Mouse (Mus musculus) lung, postnatal 0 days (tissue): ENCODE data around the gene Fmo2. TPM values are rescaled to one million over a fixed set of nuclear protein-coding genes. Genes with fewer than 3 reads are reported as not detected.

Source experiments
- ATAC-seq: fragments of 200-750 bp; cut with Nextera tagmentation; 2 replicates; pipeline ENCODE4 v1.8.0; 2017; ENCODE audit warnings: moderate library complexity
- DNase-seq: peaks from one replicate; pipeline ENCODE4 v3.0.0-alpha.2; 2016; ENCODE audit warnings: low spot score
- H3K27ac ChIP-seq: fragments of 300-500 bp; sonication (generic); 2 replicates; pipeline ENCODE4 v1.5.1; 2014; ENCODE audit warnings: antibody characterized with exemption, mild to moderate bottlenecking, low read length, mixed read lengths
- H3K27me3 ChIP-seq: fragments of 300-500 bp; sonication (generic); replicated peaks from 2 replicates; pipeline ENCODE4 v1.6.1; 2014; ENCODE audit warnings: low read length, mixed read lengths; ENCODE audit not compliant: insufficient read depth
- H3K36me3 ChIP-seq: fragments of 300-500 bp; sonication (generic); 2 replicates; pipeline ENCODE4 v1.6.1; 2014; ENCODE audit warnings: low read length, mixed read lengths; ENCODE audit not compliant: insufficient read depth
- H3K4me1 ChIP-seq: fragments of 300-500 bp; sonication (generic); 2 replicates; pipeline ENCODE4 v1.6.1; 2014; ENCODE audit warnings: antibody characterized with exemption, low read depth, low read length, mixed read lengths; ENCODE audit not compliant: insufficient read depth
- H3K4me2 ChIP-seq: fragments of 300-500 bp; sonication (generic); replicated peaks from 2 replicates; pipeline ENCODE4 v1.6.1; 2014; ENCODE audit warnings: low read depth, mild to moderate bottlenecking, low read length, moderate library complexity, mixed read lengths
- H3K4me3 ChIP-seq: fragments of 300-500 bp; sonication (generic); 2 replicates; pipeline ENCODE4 v1.5.1; 2014; ENCODE audit warnings: low read depth, low read length
- H3K9ac ChIP-seq: fragments of 300-500 bp; sonication (generic); replicated peaks from 2 replicates; pipeline ENCODE4 v1.6.1; 2014; ENCODE audit warnings: low read depth, mild to moderate bottlenecking
- H3K9me3 ChIP-seq: fragments of 300-500 bp; sonication (generic); 2 replicates; pipeline ENCODE4 v1.6.1; 2016; ENCODE audit warnings: low read length, mixed read lengths
- CTCF ChIP-seq: IDR thresholded peaks from 2 replicates; pipeline ENCODE4 v1.5.1; 2016; ENCODE audit warnings: antibody characterized with exemption, mild to moderate bottlenecking
- EP300 ChIP-seq: IDR thresholded peaks from 2 replicates; pipeline ENCODE4 v1.6.1; 2016; ENCODE audit warnings: antibody characterized with exemption, mild to moderate bottlenecking, control low read depth
- WGBS: fragments of 180-500 bp; shearing (Covaris S2); extraction: QIAGEN DNeasy Blood & Tissue Kit; methylation state at CpG from one replicate; pipeline ENCODE4 v1.1.7; 2014; 5-methylcytosine and 5-hydroxymethylcytosine counted together
- polyA plus RNA-seq: library from polyadenylated mRNA; unstranded; fragments of >200 nt; fragmentation: Nextera tagmentation; extraction: Ambion mirVana; gene quantifications from 2 replicates; pipeline ENCODE4 v1.2.1, GENCODE M21; 2015

Fmo2 gene
- polyA plus RNA-seq, 1 experiment from 2014 or later = 286 TPM

DNA sequence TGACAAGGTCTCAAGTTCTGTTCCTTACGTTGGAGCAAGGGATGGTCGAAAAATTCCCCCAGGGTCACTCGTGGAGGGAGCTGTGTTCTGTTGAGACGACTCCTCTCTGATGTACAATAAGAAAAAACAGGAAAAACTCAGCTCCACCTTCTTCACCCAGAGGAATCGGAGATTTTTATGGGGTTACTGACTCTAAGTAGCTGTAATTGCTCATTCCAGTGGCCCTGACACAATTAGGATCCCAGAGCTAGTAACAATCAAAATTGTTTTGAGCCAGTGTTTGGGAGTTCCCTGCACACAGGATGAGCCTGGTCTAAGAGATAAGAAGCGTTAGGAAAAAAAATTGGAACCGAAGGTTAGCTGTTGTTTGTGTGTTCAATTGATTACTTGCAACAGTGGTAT lies 32.2 kb downstream of the Fmo2 start, which contains the start of gene Fmo1:
Gene Fmo1 (minus strand): TSS at position 331 of the 402 bp plus-strand sequence.
- 32% methylated on average over 7 of the region's 7 CpGs for WGBS
- no peaks in the 10 kb centered on the region for H3K9me3 ChIP-seq
- no peaks in the 10 kb centered on the region for H3K36me3 ChIP-seq
- DNase-seq = peak; percentile 60
- H3K27me3 ChIP-seq = no peaks in the 10 kb centered on the region
- H3K4me2 ChIP-seq = peak within 1 kb of the TSS; percentile 35
- peak within 1 kb of the TSS; percentile 6 for H3K4me3 ChIP-seq
- no peak within 1 kb of the TSS for H3K9ac ChIP-seq
- TF ChIP-seq EP300 = peak; percentile 98
- TF ChIP-seq CTCF = no peak
- peak; percentile 66 for ATAC-seq
- peak within 1 kb of the TSS; percentile 29 for H3K27ac ChIP-seq
- peaks cover 6% of the 10 kb centered on the region; the same call in 1 of the 2 replicates for H3K4me1 ChIP-seq

DNA sequence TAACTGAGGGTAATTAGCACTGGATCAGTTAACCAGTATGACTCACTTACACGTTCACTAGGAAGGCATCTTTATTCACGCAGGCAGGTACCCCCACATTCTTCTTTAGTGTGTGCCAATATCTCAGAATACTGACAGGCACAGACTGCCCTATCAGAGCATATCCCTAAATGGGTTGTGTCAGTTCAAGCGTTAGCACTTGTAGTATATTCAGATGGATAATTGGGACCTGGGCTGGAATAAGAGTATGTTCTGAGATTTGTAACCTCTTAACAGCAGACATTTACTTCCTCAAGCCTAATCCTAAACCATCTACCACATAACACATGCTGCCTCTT lies 33.1 kb downstream of the Fmo2 start:
- H3K36me3 ChIP-seq = no peaks in the 10 kb centered on the region
- WGBS = 57% methylated on average over 3 of the region's 3 CpGs
- H3K9me3 ChIP-seq = no peaks in the 10 kb centered on the region
- H3K9ac ChIP-seq = no peak overlapping the region
- no peaks in the 10 kb centered on the region for H3K27me3 ChIP-seq
- 0 out of 2 replicates have a peak, but pooled peaks cover 5% of the 10 kb centered on the region for H3K4me1 ChIP-seq
- H3K27ac ChIP-seq = peak overlapping the region; percentile 29
- DNase-seq (no peak), ATAC-seq (no peak)
- no peak for TF ChIP-seq EP300
- no peak for TF ChIP-seq CTCF
- H3K4me2 ChIP-seq = peak overlapping the region; percentile 35
- peak overlapping the region; percentile 6 for H3K4me3 ChIP-seq

DNA sequence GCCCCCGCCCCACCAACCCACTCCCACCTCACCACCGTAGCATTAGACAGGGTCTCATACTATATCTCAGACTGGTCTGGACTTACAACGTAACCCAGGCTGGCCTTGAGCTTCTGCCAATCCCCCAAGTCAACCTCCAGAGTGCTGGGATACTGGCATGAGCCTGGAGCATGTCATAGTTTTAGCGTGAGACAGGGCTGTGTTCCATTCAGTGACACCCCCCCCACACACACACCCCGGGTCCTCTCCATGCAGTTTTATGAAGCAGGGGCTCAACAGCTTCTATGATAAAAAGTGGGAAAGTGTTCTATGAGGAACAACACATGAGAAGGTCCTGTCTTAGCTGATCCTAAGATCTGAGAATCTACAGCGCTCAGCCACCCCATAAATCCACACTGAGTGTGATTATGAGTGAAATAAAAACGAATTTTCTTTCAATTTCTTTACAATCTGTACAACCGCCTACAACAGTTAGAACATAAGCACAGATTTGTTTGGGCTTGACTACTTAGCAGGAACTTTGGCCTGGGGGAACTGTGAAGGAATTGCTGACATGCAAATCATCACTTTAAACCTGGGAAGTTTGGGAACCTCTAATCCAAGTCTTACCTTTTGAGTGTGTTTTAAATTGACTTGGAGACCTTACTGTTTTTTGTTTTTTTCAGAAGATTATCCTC lies 33.6 kb downstream of the Fmo2 start:
- 59% methylated on average over 8 of the region's 8 CpGs for WGBS
- Histone ChIP-seq H3K27me3 (no peaks in the 10 kb centered on the region), H3K4me1 (0 out of 2 replicates have a peak, but pooled peaks cover 5% of the 10 kb centered on the region), H3K9ac (no peak overlapping the region), H3K36me3 (no peaks in the 10 kb centered on the region), H3K27ac (peak overlapping the region; percentile 29), H3K4me3 (peak overlapping the region; percentile 6), H3K4me2 (peak overlapping the region; percentile 35), H3K9me3 (no peaks in the 10 kb centered on the region)
- ATAC-seq (peak; percentile 65), DNase-seq (no peak)
- TF ChIP-seq CTCF (no peak), EP300 (no peak)

DNA sequence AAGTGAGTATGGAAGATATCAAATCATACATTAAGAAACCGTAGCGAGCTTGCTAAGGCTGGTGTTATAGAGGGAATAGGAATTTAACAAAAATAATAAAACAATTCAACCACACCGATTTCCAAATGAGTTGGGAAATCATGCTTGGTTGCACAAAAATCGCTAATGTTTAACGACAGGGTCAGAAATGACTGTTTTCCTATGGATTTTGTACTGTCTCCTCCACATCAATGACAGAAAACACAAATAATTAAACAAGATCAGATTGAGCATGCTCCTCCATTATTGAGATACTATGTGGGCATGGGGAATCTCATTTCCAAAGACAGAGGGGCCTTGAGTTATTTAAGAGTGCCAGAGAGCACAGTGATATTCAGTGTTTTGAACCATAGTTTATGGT lies 34.2 kb downstream of the Fmo2 start:
- H3K4me1 ChIP-seq = 0 out of 2 replicates have a peak, but pooled peaks cover 6% of the 10 kb centered on the region
- no peaks in the 10 kb centered on the region for H3K36me3 ChIP-seq
- no peak for ATAC-seq
- no peak overlapping the region for H3K27ac ChIP-seq
- DNase-seq = no peak
- peak overlapping the region; percentile 35 for H3K4me2 ChIP-seq
- no peak overlapping the region for H3K4me3 ChIP-seq
- no peak for TF ChIP-seq EP300
- TF ChIP-seq CTCF = no peak
- no peaks in the 10 kb centered on the region for H3K27me3 ChIP-seq
- H3K9ac ChIP-seq = no peak overlapping the region
- H3K9me3 ChIP-seq = no peaks in the 10 kb centered on the region
- 83% methylated on average over 5 of the region's 5 CpGs for WGBS

DNA sequence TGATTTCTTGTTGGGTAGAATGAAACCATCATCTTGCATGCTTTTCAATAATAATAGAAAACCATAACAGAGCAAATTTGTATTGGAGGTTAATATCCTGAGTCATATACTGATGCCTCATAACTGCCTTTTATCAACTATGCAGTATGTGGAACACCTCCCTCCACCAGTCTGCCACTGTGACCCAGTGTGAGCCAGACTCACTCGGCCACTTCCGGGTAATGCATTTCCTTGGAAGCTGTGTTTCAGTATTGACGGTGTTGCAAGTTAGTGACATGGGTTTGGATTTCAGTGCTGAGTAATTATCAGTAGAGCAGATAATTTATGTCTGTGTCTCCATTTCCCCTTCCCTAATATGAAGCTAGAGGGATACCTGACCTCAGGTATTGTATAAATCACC lies 34.9 kb downstream of the Fmo2 start:
- no peak overlapping the region for H3K4me3 ChIP-seq
- no peaks in the 10 kb centered on the region for H3K36me3 ChIP-seq
- no peak overlapping the region for H3K27ac ChIP-seq
- no peaks in the 10 kb centered on the region for H3K27me3 ChIP-seq
- 0 out of 2 replicates have a peak, but pooled peaks cover 7% of the 10 kb centered on the region for H3K4me1 ChIP-seq
- no peak overlapping the region for H3K9ac ChIP-seq
- no peaks in the 10 kb centered on the region for H3K9me3 ChIP-seq
- TF ChIP-seq EP300 (no peak), CTCF (no peak)
- DNase-seq = no peak
- no peak for ATAC-seq
- H3K4me2 ChIP-seq = no peak overlapping the region
- WGBS = 84% methylated on average over 3 of the region's 3 CpGs

DNA sequence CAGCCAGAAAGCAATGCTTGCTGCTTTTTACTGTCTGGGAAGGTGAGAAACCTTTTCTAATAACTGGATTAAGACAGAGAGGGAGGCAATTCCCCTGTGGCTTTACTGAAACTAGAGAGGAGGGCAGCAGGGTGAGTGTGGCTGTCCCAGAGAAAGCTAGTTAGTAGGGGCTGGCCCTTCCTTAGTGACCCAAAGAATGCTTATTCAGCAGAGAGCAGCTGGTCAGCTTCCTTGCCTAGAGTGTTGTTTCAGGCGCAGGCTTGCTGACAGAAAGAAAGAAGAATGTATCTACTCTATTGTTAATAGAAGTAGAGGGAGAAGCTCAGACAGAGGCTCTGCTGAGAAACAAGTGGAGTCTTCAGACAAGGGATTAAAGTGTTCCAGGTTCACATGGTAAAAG lies 36.2 kb downstream of the Fmo2 start:
- TF ChIP-seq EP300 (no peak), CTCF (no peak)
- no peak for ATAC-seq

More for the DNA sequence above, 36.2 kb downstream of the Fmo2 start:
- no peaks in the 10 kb centered on the region for H3K27me3 ChIP-seq
- DNase-seq = no peak
- WGBS = 21% methylated on average over 1 of the region's 1 CpGs
- no peak overlapping the region for H3K9ac ChIP-seq
- no peaks in the 10 kb centered on the region for H3K9me3 ChIP-seq
- H3K4me2 ChIP-seq = no peak overlapping the region
- 0 out of 2 replicates have a peak, but pooled peaks cover 7% of the 10 kb centered on the region for H3K4me1 ChIP-seq
- no peaks in the 10 kb centered on the region for H3K36me3 ChIP-seq
- H3K4me3 ChIP-seq = no peak overlapping the region
- H3K27ac ChIP-seq = no peak overlapping the region
